ENCODE assay signal across 9 mouse cellular contexts in the genomic region with DNA sequence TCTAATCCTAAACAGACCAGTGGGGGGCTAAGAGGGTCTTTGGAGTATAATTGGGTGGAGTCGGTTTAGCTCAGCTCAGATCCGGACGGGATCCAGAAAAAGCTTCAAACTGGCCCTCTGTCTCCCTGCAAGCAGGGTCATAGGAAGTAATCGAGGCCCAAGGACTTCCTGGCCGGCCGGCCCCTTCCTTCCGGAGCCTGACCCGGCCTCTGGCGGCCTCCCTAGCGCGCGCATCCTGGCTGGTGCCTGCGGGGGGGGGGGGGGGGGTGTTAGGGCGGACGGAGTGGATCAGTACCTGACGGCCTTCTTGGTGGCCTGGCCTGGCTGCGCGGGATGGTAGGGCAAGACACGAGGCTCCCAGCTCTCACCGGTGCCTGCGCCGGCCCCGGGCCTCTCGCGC. TPM values are rescaled to one million over a fixed set of nuclear protein-coding genes. Genes with fewer than 3 reads are reported as not detected.
DNase-seq lines count a peak whose midpoint lies in the region; ATAC-seq and TF ChIP-seq lines count a peak whose summit lies in the region.
"Had no signal": no experiment of that assay in that cellular context is flagged by ENCODE, and none has a peak within 500 bp of the region (broad histone marks: within the 10 kb centered on the region; RNA-seq: fewer than 3 reads in every experiment).

No protein-coding gene starts in this region.

- ATAC-seq in limb, embryonic 15.5 days (ENCODE audit: insufficient number of reproducible peaks, low FRiP score, low TSS enrichment, low read depth) = no peak; the same call in 1 of the 2 replicates
- no peak for ATAC-seq in midbrain, postnatal 0 days (ENCODE audit: low FRiP score)

- peak overlapping the region; percentile 88 for H3K4me3 ChIP-seq in hindbrain, embryonic 10.5 days
- H3K4me3 ChIP-seq in limb, embryonic 15.5 days = peak overlapping the region; percentile 86
- peak overlapping the region; percentile 89 for H3K4me3 ChIP-seq in midbrain, postnatal 0 days (ENCODE audit: low read depth, low read length)

- no peak for TF ChIP-seq CTCF in midbrain, postnatal 0 days (IDR thresholded peaks at IDR 0.05)

- peak; percentile 46 for DNase-seq in kidney, adult 11 months
- DNase-seq in kidney, adult 18-20 months = no peak
- DNase-seq in embryo, embryonic 11 days = peak; percentile 59
- no peak for DNase-seq in hindbrain, embryonic 10.5 days (ENCODE audit: low spot score)
- no peak for DNase-seq in midbrain, postnatal 0 days (ENCODE audit: low spot score)
- DNase-seq in right cerebral cortex, postnatal 4 days = no peak
- no peak for DNase-seq in left cerebral cortex, adult 8-10 months (ENCODE audit: low spot score in 2 of 2)

- 1% methylated on average over 25 of the region's 25 CpGs for WGBS in hindbrain, embryonic 10.5 days
- 0% methylated on average over 23 of the region's 25 CpGs for WGBS in limb, embryonic 15.5 days
- WGBS in midbrain, postnatal 0 days = 2% methylated on average over 16 of the region's 25 CpGs

- H3K9me3 ChIP-seq in hindbrain, embryonic 10.5 days = no peaks in the 10 kb centered on the region
- H3K9me3 ChIP-seq in limb, embryonic 15.5 days = no peaks in the 10 kb centered on the region
- H3K9me3 ChIP-seq in midbrain, postnatal 0 days (ENCODE audit: low read length) = no peaks in the 10 kb centered on the region

- peak overlapping the region; percentile 89 for H3K27ac ChIP-seq in hindbrain, embryonic 10.5 days
- peak overlapping the region; percentile 83 for H3K27ac ChIP-seq in limb, embryonic 15.5 days
- peak overlapping the region; percentile 77 for H3K27ac ChIP-seq in midbrain, postnatal 0 days (ENCODE audit: low read depth, low read length)

- peaks cover 47% of the 10 kb centered on the region for H3K36me3 ChIP-seq in hindbrain, embryonic 10.5 days
- H3K36me3 ChIP-seq in limb, embryonic 15.5 days = peaks cover 29% of the 10 kb centered on the region
- peaks cover 44% of the 10 kb centered on the region for H3K36me3 ChIP-seq in midbrain, postnatal 0 days (ENCODE audit: insufficient read depth, low read length)

- peak overlapping the region; percentile 81 for H3K4me2 ChIP-seq in limb, embryonic 15.5 days
- peak overlapping the region; percentile 85 for H3K4me2 ChIP-seq in midbrain, postnatal 0 days (ENCODE audit: low read depth, low read length, poor library complexity, severe bottlenecking)

- peaks cover 65% of the 10 kb centered on the region for H3K27me3 ChIP-seq in hindbrain, embryonic 10.5 days (ENCODE audit: insufficient read depth, poor library complexity, severe bottlenecking)
- H3K27me3 ChIP-seq in limb, embryonic 15.5 days = peaks cover 39% of the 10 kb centered on the region
- no peaks in the 10 kb centered on the region for H3K27me3 ChIP-seq in midbrain, postnatal 0 days (ENCODE audit: insufficient read depth, low read length)

- peaks cover 58% of the 10 kb centered on the region for H3K4me1 ChIP-seq in hindbrain, embryonic 10.5 days (replicated peaks)
- peaks cover 42% of the 10 kb centered on the region for H3K4me1 ChIP-seq in limb, embryonic 15.5 days
- 0 out of 2 replicates have a peak, but pooled peaks cover 3% of the 10 kb centered on the region for H3K4me1 ChIP-seq in midbrain, postnatal 0 days (ENCODE audit: insufficient read depth, low read length)

- peak overlapping the region; percentile 60 for H3K9ac ChIP-seq in limb, embryonic 15.5 days
- peak overlapping the region; percentile 88 for H3K9ac ChIP-seq in midbrain, postnatal 0 days (replicated peaks; ENCODE audit: low read length, poor library complexity, severe bottlenecking)

RNA-seq across cellular contexts. Expression of gene Chpf, which starts 0.6 kb away (rescaled TPM):
- 25.1 and 29.8 TPM in 2 replicates for polyA plus RNA-seq in hindbrain, embryonic 10.5 days (2016; fragmentation: Nextera tagmentation; extraction: Ambion mirVana)
- polyA plus RNA-seq in limb, embryonic 15.5 days (2015; fragmentation: Nextera tagmentation; extraction: Ambion mirVana) = 51.7 and 58.8 TPM in 2 replicates
- 125 and 132 TPM in 2 replicates for total RNA-seq in midbrain, postnatal 0 days (2014; rRNA removed)
- polyA plus RNA-seq in midbrain, postnatal 0 days (2015; fragmentation: Nextera tagmentation; extraction: Ambion mirVana) = 60.0 and 60.8 TPM in 2 replicates
- 10 to 100 TPM; 76.6 to 84.3 (median 80.0) TPM for total RNA-seq in left cerebral cortex, adult 8-10 months (2022)

RNA-seq across cellular contexts. Expression of gene Tmem198, which starts 0.8 kb away (rescaled TPM):
- polyA plus RNA-seq in hindbrain, embryonic 10.5 days (2016; fragmentation: Nextera tagmentation; extraction: Ambion mirVana) = 8.6 and 20.4 TPM in 2 replicates
- polyA plus RNA-seq in limb, embryonic 15.5 days (2015; fragmentation: Nextera tagmentation; extraction: Ambion mirVana) = 0.74 and 0.79 TPM in 2 replicates
- total RNA-seq in midbrain, postnatal 0 days (2014; rRNA removed) = 52.4 and 57.8 TPM in 2 replicates
- 49.4 and 50.4 TPM in 2 replicates for polyA plus RNA-seq in midbrain, postnatal 0 days (2015; fragmentation: Nextera tagmentation; extraction: Ambion mirVana)
- total RNA-seq in left cerebral cortex, adult 8-10 months (2022) = 10 to 100 TPM; 62.4 to 70.5 (median 64.8) TPM

RNA-seq across cellular contexts. Expression of gene Obsl1, which starts 27.8 kb away (rescaled TPM):
- polyA plus RNA-seq in hindbrain, embryonic 10.5 days (2016; fragmentation: Nextera tagmentation; extraction: Ambion mirVana) = 37.9 and 44.2 TPM in 2 replicates
- polyA plus RNA-seq in limb, embryonic 15.5 days (2015; fragmentation: Nextera tagmentation; extraction: Ambion mirVana) = 83.7 and 90.9 TPM in 2 replicates
- 40.7 and 45.9 TPM in 2 replicates for total RNA-seq in midbrain, postnatal 0 days (2014; rRNA removed)
- polyA plus RNA-seq in midbrain, postnatal 0 days (2015; fragmentation: Nextera tagmentation; extraction: Ambion mirVana) = 24.2 TPM in 2 replicates
- 10 to 100 TPM; 25.9 to 30.7 (median 28.7) TPM for total RNA-seq in left cerebral cortex, adult 8-10 months (2022)
- total RNA-seq: neutrophil, adult 5-6 weeks had no signal

RNA-seq across cellular contexts. Expression of gene Asic4, which starts 28.3 kb away (rescaled TPM):
- polyA plus RNA-seq in hindbrain, embryonic 10.5 days (2016; fragmentation: Nextera tagmentation; extraction: Ambion mirVana) = 3.8 and 9.3 TPM in 2 replicates
- 0.14 TPM in 2 replicates for polyA plus RNA-seq in limb, embryonic 15.5 days (2015; fragmentation: Nextera tagmentation; extraction: Ambion mirVana)
- total RNA-seq in midbrain, postnatal 0 days (2014; rRNA removed) = 180 and 188 TPM in 2 replicates
- polyA plus RNA-seq in midbrain, postnatal 0 days (2015; fragmentation: Nextera tagmentation; extraction: Ambion mirVana) = 54.8 and 60.0 TPM in 2 replicates
- 10 to 100 TPM; 21.5 to 26.7 (median 25.1) TPM for total RNA-seq in left cerebral cortex, adult 8-10 months (2022)
- total RNA-seq: neutrophil, adult 5-6 weeks had no signal

RNA-seq across cellular contexts. Expression of gene Inha, which starts 28.4 kb away (rescaled TPM):
- 2.7 TPM in 2 replicates for polyA plus RNA-seq in hindbrain, embryonic 10.5 days (2016; fragmentation: Nextera tagmentation; extraction: Ambion mirVana)
- polyA plus RNA-seq in limb, embryonic 15.5 days (2015; fragmentation: Nextera tagmentation; extraction: Ambion mirVana) = 11.2 and 12.2 TPM in 2 replicates
- total RNA-seq in midbrain, postnatal 0 days (2014; rRNA removed) = 30.9 and 33.3 TPM in 2 replicates
- polyA plus RNA-seq in midbrain, postnatal 0 days (2015; fragmentation: Nextera tagmentation; extraction: Ambion mirVana) = 22.5 and 23.2 TPM in 2 replicates
- 10 to 100 TPM; 18.8 to 24.0 (median 21.0) TPM for total RNA-seq in left cerebral cortex, adult 8-10 months (2022)
- total RNA-seq: neutrophil, adult 5-6 weeks had no signal

Comparison
In these comparisons a context has a peak if more than half of its experiments do, and no peak if none do; other contexts are left out.
1. DNase-seq: peak in kidney, adult 11 months (single experiment) and embryo, embryonic 11 days (single experiment); none in kidney, adult 18-20 months (single experiment), hindbrain, embryonic 10.5 days (single experiment), midbrain, postnatal 0 days (single experiment), right cerebral cortex, postnatal 4 days (single experiment) and left cerebral cortex, adult 8-10 months (0 of 2).
2. Peak in every context shown above with its lines, with median percentiles within 50 percentile points of each other: H3K27ac ChIP-seq and H3K4me3 ChIP-seq.